Mouse (Mus musculus) 3134 (cell line): ENCODE measurements around the gene Pin1.
"Not testable (repeated sequence)": the region's sequence is repeated elsewhere in the genome, so short reads cannot be mapped to it uniquely, and the experiment has no call there.

Experiments used
- DNase-seq: peaks from one replicate; pipeline ENCODE4 v3.0.0-alpha.2; 2011; ENCODE audit warnings: low spot score; ENCODE audit not compliant: insufficient read length; ENCODE audit errors: extremely low read depth

The Pin1 gene

GRCm38 (mm10) chr9:20657546-20657945 is 5.7 kb downstream of the Pin1 start:
- DNase-seq, result no peak

GRCm38 (mm10) chr9:20662325-20662724 is 10.4 kb downstream of the Pin1 start:
- DNase-seq, result no peak

GRCm38 (mm10) chr9:20662874-20663273 is 11.0 kb downstream of the Pin1 start:
- DNase-seq, result no peak

- DNase-seq, result no peak
These were observed 12.1 kb downstream of the Pin1 start for GRCm38 (mm10) chr9:20663956-20664355.

GRCm38 (mm10) chr9:20664366-20664765 is 12.5 kb downstream of the Pin1 start:
- no peak for DNase-seq

- no peak for DNase-seq
These were observed 13.2 kb downstream of the Pin1 start for GRCm38 (mm10) chr9:20664982-20665637.

- no peak for DNase-seq
These were observed 14.0 kb downstream of the Pin1 start for GRCm38 (mm10) chr9:20665925-20666324.

GRCm38 (mm10) chr9:20666510-20667034 is 14.7 kb downstream of the Pin1 start:
- DNase-seq, result no peak

GRCm38 (mm10) chr9:20668065-20668464 is 16.2 kb downstream of the Pin1 start:
- no peak for DNase-seq

- no peak for DNase-seq
These were observed 20.2 kb downstream of the Pin1 start for GRCm38 (mm10) chr9:20672047-20672446.

- DNase-seq, result no peak
These were observed 26.0 kb downstream of the Pin1 start for GRCm38 (mm10) chr9:20677892-20678291.

GRCm38 (mm10) chr9:20680378-20680958 is 28.6 kb downstream of the Pin1 start:
- no peak for DNase-seq

GRCm38 (mm10) chr9:20681546-20682388 is 29.9 kb downstream of the Pin1 start:
- no peak for DNase-seq

- no peak for DNase-seq
These were observed 30.5 kb downstream of the Pin1 start for GRCm38 (mm10) chr9:20682389-20682722.

GRCm38 (mm10) chr9:20685081-20685861 is 33.4 kb downstream of the Pin1 start:
- DNase-seq, result no peak

- DNase-seq, result no peak
These were observed 37.5 kb downstream of the Pin1 start for GRCm38 (mm10) chr9:20689403-20689802.

- DNase-seq, result no peak
These were observed 38.0 kb downstream of the Pin1 start for GRCm38 (mm10) chr9:20689913-20690312.

- not testable (repeated sequence) for DNase-seq
These were observed 38.6 kb downstream of the Pin1 start for GRCm38 (mm10) chr9:20690449-20690848.

- DNase-seq, result no peak
These were observed 41.0 kb downstream of the Pin1 start for GRCm38 (mm10) chr9:20692863-20693262.

- no peak for DNase-seq
These were observed 42.9 kb downstream of the Pin1 start for GRCm38 (mm10) chr9:20694721-20695235.
